Mouse (Mus musculus) splenic B cell, adult 2 months (primary cell): ENCODE measurements around the gene Large2.

Source experiments
- DNase-seq: peaks from one replicate; pipeline ENCODE4 v3.0.0-alpha.2; 2011; ENCODE audit warnings: low read depth, low spot score
- H3K27me3 ChIP-seq: 2 replicates; pipeline ENCODE4 v1.6.1; 2012; ENCODE audit warnings: mild to moderate bottlenecking, low read length, moderate library complexity, mixed read lengths; ENCODE audit not compliant: control insufficient read depth, poor library complexity, insufficient read depth, severe bottlenecking
- H3K36me3 ChIP-seq: 2 replicates; pipeline ENCODE4 v1.6.1; 2012; ENCODE audit warnings: mild to moderate bottlenecking, low read length, moderate library complexity, mixed read lengths; ENCODE audit not compliant: control insufficient read depth, poor library complexity, insufficient read depth, severe bottlenecking

The Large2 gene

DNA sequence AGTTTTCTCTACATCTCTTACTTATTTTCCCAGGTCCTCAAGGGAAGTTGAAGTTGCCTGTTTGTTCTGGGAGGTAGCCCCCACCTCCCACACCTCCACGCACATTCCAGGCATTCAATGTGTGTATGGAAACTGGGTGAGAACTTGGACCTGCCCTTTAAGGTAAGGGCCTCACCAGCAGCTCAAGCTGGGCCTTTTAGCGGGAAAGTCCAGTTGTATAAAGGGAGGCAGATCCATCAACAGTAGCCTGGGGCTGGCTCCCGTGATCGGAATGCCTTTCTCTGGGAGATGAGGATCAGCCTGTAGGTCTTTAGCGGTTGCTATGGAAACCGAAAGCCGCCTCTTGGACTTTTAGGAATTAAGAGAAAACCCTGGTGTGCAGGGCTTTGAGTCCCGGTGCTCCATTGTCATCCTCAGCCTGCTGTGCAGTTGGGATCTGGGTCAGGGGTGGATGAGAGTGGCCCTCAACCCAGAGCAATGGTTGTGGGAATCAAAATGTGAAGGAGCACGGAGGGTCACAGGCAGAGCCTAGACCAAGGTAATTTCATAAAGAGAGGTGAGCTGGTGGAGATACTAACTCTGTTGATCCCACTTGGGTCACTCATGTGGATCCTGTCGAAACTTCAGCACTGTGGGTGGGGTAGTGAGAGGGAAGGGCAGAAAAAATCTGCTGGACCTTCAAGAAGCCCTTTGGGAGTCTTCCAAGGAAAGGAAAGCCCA lies 2.5 kb downstream of the Large2 start:
- no peaks in the 10 kb centered on the region for H3K27me3 ChIP-seq
- no peaks in the 10 kb centered on the region for H3K36me3 ChIP-seq

GRCm38 (mm10) chr2:92370821-92371805 lies 3.6 kb downstream of the Large2 start:
- Histone ChIP-seq H3K36me3 (no peaks in the 10 kb centered on the region), H3K27me3 (no peaks in the 10 kb centered on the region)
- peak; percentile 43 for DNase-seq

More for the DNA sequence above, 2.5 kb downstream of the Large2 start:
- no peak for DNase-seq

DNA sequence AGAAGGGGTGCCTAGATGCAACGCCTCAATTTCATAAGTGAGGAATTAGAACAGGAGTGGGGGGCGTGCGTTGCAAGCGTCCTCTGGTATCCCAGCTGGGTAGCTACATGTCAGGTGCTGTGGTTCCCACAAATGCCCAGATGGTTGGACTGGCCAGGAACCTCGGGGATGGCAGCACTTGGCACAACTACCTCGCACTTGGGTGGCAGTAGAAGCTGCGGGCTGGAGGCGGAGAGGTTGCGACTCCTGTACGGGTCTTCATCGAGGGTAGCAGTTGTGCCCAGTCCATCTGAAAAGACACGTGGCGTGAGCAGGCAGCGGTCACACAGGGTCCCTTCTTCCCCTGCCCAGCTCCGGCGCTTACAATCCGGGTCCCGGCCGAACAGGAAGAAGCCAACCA lies 4.3 kb downstream of the Large2 start:
- Histone ChIP-seq H3K36me3 (no peaks in the 10 kb centered on the region), H3K27me3 (no peaks in the 10 kb centered on the region)
- no peak for DNase-seq

DNA sequence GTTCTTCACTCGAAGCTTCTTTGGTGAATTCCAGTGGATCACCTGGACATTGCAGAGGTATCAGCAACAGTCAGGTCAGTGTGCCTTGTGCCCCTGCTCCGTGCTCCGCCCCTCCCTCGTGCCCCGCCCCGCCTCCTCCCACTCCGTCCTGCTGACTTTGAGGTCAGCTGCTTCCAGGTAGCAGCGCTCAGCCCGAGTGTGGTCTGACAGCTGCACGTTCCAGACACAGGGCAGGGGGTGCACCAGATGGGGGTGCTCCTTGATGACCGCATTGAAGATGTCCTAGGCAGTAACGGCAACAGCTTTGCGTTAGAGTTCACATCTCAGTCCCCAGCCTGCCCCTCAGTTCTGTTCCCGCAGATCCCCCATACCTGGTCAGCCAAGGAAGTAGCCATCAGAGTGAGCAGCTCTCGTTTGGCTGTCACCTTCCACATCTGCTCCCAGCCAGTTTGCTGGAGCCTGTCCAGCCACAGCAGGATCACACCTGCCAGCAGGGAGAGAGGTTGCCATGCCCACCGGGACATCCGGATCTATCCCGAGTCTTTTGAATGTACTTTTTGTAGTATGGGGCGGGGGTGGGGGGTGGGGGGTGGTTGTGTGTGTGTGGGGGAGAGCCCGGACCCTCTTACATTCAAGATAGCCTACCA lies 7.2 kb downstream of the Large2 start:
- Histone ChIP-seq H3K36me3 (no peaks in the 10 kb centered on the region), H3K27me3 (no peaks in the 10 kb centered on the region)
- DNase-seq = no peak

- Histone ChIP-seq H3K27me3 (no peaks in the 10 kb centered on the region), H3K36me3 (peaks cover 2% of the 10 kb centered on the region; the same call in 1 of the 2 replicates)
- no peak for DNase-seq
Observed at GRCm38 (mm10) chr2:92365568-92365967, 9.1 kb downstream of the Large2 start.

- DNase-seq = no peak
- no peaks in the 10 kb centered on the region for H3K27me3 ChIP-seq
- H3K36me3 ChIP-seq = peaks cover 6% of the 10 kb centered on the region
Observed at GRCm38 (mm10) chr2:92364086-92364485, 10.6 kb downstream of the Large2 start.

DNA sequence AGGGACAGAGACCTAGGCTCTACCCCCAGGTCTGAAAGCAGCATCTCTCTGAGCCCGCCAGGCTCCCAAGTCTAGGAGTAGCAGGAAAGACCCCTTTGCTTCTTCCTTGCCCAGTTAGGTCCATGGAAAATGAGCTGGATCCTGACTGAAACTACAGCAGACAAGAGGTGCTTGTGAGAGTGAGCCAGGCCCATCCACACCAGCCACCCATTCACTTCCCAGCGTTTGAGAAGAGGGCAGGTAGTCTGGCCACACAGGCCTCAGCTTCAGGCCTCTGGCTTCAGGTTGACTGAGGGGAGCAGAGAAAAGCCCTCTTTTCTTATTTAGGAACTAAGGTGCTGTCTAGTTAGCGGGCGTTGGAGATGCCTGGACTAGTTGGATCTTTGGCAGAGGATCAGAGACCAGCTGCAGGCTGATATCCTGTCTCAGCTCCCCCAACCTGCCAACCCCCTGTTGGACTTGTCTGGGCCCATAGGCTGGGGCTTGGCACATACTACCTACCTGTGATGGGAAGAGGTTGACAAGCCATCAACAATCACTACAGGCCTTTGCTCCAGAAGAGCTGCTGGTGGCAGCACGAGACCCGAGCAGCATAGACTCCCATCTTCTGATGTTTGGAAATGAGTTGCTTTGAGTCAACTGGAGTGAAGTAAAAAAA lies 12.0 kb downstream of the Large2 start:
- Histone ChIP-seq H3K36me3 (peaks cover 12% of the 10 kb centered on the region), H3K27me3 (no peaks in the 10 kb centered on the region)
- no peak for DNase-seq

DNA sequence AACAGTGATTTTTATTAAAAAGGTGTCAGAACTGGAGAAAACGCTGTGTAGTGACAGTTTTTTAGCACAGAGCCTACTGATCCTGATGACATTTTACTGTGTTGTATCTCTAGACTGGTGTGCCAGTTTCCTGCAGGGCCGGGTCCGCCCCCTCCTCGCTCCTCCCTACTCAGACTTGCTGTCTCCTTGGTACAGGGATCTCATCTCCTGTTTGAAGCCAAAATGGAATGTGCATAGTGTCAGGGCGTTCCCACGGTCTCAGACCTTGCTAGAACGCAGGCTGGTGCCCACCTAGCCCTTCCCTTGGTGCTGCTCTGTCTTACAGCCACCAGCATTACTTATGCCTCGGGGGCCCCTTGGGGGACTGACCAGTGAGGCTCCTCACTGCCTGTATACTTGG lies 12.9 kb downstream of the Large2 start:
- H3K27me3 ChIP-seq = no peaks in the 10 kb centered on the region
- peaks cover 18% of the 10 kb centered on the region for H3K36me3 ChIP-seq
- no peak for DNase-seq

DNA sequence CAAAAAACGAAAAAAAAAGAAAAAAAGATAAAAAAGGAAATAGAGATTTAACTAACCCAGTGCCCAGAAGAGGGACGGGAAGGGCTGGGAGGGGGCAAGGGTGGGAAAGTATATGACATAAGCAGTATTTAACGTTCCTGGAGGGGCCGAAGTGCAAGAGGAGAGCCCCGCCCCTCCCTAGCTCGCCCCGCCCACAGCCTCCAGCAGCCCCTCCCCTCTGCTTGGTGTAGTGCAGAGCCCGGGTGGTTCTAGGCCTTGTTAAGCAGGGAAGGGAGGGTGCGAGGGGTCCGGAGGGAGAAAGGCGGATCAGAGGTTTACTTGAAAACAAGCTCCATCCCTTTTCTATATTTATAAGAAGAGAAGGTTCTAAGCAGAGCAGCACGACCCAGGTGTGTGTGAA lies 13.8 kb downstream of the Large2 start:
- Histone ChIP-seq H3K27me3 (no peaks in the 10 kb centered on the region), H3K36me3 (peaks cover 18% of the 10 kb centered on the region)
- no peak for DNase-seq

GRCm38 (mm10) chr2:92360186-92360823 lies 14.4 kb downstream of the Large2 start:
- Histone ChIP-seq H3K36me3 (peaks cover 21% of the 10 kb centered on the region), H3K27me3 (no peaks in the 10 kb centered on the region)
- no peak for DNase-seq

DNA sequence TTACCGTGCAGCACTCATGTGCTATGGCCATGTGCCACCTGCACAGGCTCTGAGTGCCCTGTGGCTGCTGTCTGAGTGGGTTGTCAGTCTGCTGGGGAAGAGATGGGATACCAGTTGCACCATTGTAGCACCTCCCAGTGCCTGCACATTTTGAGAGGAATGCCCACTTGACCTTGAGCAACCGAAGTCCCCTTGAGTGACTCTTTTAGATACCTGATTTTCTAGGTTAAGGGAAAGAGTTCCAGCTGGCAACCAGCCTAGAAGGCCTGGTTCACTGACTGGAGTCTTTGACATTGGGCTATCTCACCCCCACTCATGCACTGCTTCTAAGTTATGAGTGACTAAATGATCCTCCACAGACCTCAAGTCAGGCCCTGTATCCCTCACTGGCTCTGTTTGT lies 15.4 kb downstream of the Large2 start:
- H3K36me3 ChIP-seq = peaks cover 21% of the 10 kb centered on the region
- DNase-seq = no peak

DNA sequence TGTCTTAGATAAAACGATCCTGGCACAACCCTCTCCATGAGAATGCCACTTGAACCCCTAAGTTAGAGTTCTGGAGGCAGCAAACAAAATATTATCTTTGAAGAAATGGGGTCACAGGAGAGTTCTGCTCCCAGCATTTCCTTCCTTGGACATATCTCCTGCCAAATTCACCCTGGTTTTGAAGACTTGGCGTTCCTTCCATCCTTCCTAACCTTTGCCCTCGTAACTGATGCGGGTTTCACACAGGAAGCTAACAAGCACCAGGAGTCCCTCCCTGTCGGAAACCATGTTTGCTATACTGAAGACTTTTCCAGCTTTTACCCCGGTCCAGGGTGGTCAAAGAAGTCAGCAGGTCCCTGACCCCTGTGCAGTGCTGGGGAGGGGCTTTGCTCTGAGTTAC lies 20.4 kb downstream of the Large2 start:
- Histone ChIP-seq H3K27me3 (no peaks in the 10 kb centered on the region), H3K36me3 (peaks cover 22% of the 10 kb centered on the region)
- no peak for DNase-seq

More for the DNA sequence above, 15.4 kb downstream of the Large2 start:
- no peaks in the 10 kb centered on the region for H3K27me3 ChIP-seq

GRCm38 (mm10) chr2:92353402-92353801 lies 21.3 kb downstream of the Large2 start:
- Histone ChIP-seq H3K27me3 (no peaks in the 10 kb centered on the region), H3K36me3 (peaks cover 23% of the 10 kb centered on the region)
- no peak for DNase-seq

DNA sequence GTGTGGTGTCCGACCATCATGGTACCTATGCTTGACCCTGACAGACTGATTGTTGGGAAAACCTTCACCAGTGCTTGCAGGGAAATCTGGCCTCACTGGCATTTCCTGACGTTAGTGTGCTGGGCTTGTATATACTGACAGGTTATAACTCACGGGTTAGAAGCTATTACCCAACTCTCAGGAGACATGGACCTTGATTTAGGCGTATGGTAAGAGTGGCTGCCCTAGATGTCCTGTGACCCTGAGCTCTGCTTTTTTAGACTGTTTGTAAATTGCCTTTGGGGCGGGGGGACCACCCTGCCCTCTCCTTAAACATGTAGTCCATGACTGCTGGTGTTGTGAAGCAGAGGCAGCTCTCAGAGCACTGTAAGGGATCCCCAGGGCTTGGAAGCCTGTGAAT lies 24.0 kb downstream of the Large2 start:
- no peak for DNase-seq
- peaks cover 15% of the 10 kb centered on the region for H3K36me3 ChIP-seq

More for the DNA sequence above, 24.0 kb downstream of the Large2 start:
- no peaks in the 10 kb centered on the region for H3K27me3 ChIP-seq
